Mouse (Mus musculus): ENCODE data around the gene Dnajc4. TPM values are rescaled to one million over a fixed set of nuclear protein-coding genes. Genes with fewer than 3 reads are reported as not detected.

Dnajc4 gene
- total RNA-seq, 2 experiments from 2014 or later: 48.2 to 56.1 TPM

Other genes starting within 250 kb of the Dnajc4 start
- gene Rps6ka4, start 151.9 kb downstream of the Dnajc4 start, total RNA-seq (2021): 10 to 100 TPM; 17.2 to 19.0 TPM
- gene Ccdc88b, start 134.4 kb downstream of the Dnajc4 start, total RNA-seq (2021): under 1 TPM; 0.55 to 0.73 TPM
- 10 to 100 TPM; 29.2 to 32.6 TPM for gene Trmt112, start 82.9 kb downstream of the Dnajc4 start, total RNA-seq (2021)
- 100 to 1,000 TPM; 722 to 748 TPM for gene Prdx5, start 82.5 kb downstream of the Dnajc4 start, total RNA-seq (2021)
- 100 to 1,000 TPM; 146 to 156 TPM for gene Esrra, start 70.8 kb downstream of the Dnajc4 start, total RNA-seq (2021)
- gene Catsperz, start 67.2 kb downstream of the Dnajc4 start, total RNA-seq (2021): not detected
- under 1 TPM; 0.20 to 0.36 TPM for gene Kcnk4, start 58.1 kb downstream of the Dnajc4 start, total RNA-seq (2021)
- 10 to 100 TPM; 24.4 to 27.3 TPM for gene Bad, start 50.7 kb downstream of the Dnajc4 start, total RNA-seq (2021)
- gene Gpr137, start 50.1 kb downstream of the Dnajc4 start, total RNA-seq (2021): 10 to 100 TPM; 35.0 to 38.8 TPM
- 100 to 1,000 TPM in 1 of 2 experiments, 10 to 100 TPM in 1; 83.5 to 112 TPM for gene Ppp1r14b, start 17.6 kb downstream of the Dnajc4 start, total RNA-seq (2021)
- 10 to 100 TPM; 15.6 to 17.7 TPM for gene Plcb3, start 16.1 kb downstream of the Dnajc4 start, total RNA-seq (2021)
- 10 to 100 TPM; 16.5 to 22.2 TPM for gene Fkbp2, start 12.1 kb downstream of the Dnajc4 start, total RNA-seq (2021)
- 100 to 1,000 TPM; 410 to 431 TPM for gene Vegfb, start 4.9 kb downstream of the Dnajc4 start, total RNA-seq (2021)
- 10 to 100 TPM; 26.9 to 27.9 TPM for gene Nudt22, start 3.5 kb upstream of the Dnajc4 start, total RNA-seq (2021)
- 10 to 100 TPM; 23.1 to 24.0 TPM for gene Trpt1, start 3.6 kb upstream of the Dnajc4 start, total RNA-seq (2021)
- 1 to 10 TPM; 4.4 to 4.7 TPM for gene Fermt3, start 26.9 kb upstream of the Dnajc4 start, total RNA-seq (2021)
- gene Stip1, start 47.4 kb upstream of the Dnajc4 start, total RNA-seq (2021): 100 to 1,000 TPM; 110 to 129 TPM
- 100 to 1,000 TPM; 240 to 243 TPM for gene Macrod1, start 64.2 kb upstream of the Dnajc4 start, total RNA-seq (2021)
- gene Flrt1, start 113.2 kb upstream of the Dnajc4 start, total RNA-seq (2021): 1 to 10 TPM; 1.1 to 1.4 TPM
- gene Otub1, start 213.7 kb upstream of the Dnajc4 start, total RNA-seq (2021): 10 to 100 TPM; 74.7 to 82.3 TPM
- 100 to 1,000 TPM; 407 to 462 TPM for gene Cox8a, start 225.0 kb upstream of the Dnajc4 start, total RNA-seq (2021)
- 10 to 100 TPM; 14.4 to 17.7 TPM for gene Naa40, start 248.6 kb upstream of the Dnajc4 start, total RNA-seq (2021)